Mouse (Mus musculus) C2C12 (cell line): ENCODE measurements around the gene Psmd11.

ENCODE experiments used
- CTCF ChIP-seq: IDR thresholded peaks from one replicate; pipeline ENCODE4 v1.5.1; 2011; ENCODE audit not compliant: control insufficient read depth, insufficient read depth, insufficient read length
- FOSL1 ChIP-seq: IDR thresholded peaks from one replicate; pipeline ENCODE4 v1.8.0; 2011; ENCODE audit warnings: mild to moderate bottlenecking, low read length; ENCODE audit not compliant: poor library complexity, insufficient read depth, severe bottlenecking
- MAX ChIP-seq: IDR thresholded peaks from one replicate; pipeline ENCODE4 v1.6.1; 2011; ENCODE audit warnings: mild to moderate bottlenecking, control low read depth
- MYOD1 ChIP-seq: IDR thresholded peaks from one replicate; pipeline ENCODE4 v1.6.1; 2011; ENCODE audit warnings: low read depth; ENCODE audit not compliant: control insufficient read depth, insufficient read length
- MYOG ChIP-seq: IDR thresholded peaks from one replicate; pipeline ENCODE4 v1.6.1; 2011; ENCODE audit not compliant: control insufficient read depth, insufficient read length; ENCODE audit errors: extremely low read depth
- USF1 ChIP-seq: IDR thresholded peaks from one replicate; pipeline ENCODE4 v1.6.1; 2011; ENCODE audit warnings: low read depth, mild to moderate bottlenecking, control low read depth, moderate library complexity

- no peak for TF ChIP-seq MYOG
- no peak for TF ChIP-seq CTCF
- TF ChIP-seq USF1: no peak
- no peak for TF ChIP-seq MAX
- TF ChIP-seq MYOD1: no peak
- no peak for TF ChIP-seq FOSL1
Measured at GRCm38 (mm10) chr11:80494852-80495251, 66.4 kb downstream of the Psmd11 start.
